Mouse (Mus musculus) neural tube, embryonic 12.5 days (tissue): ENCODE data around the gene Pam16. TPM values are rescaled to one million over a fixed set of nuclear protein-coding genes. Genes with fewer than 3 reads are reported as not detected.
A peak's percentile ranks its signal among the peaks of the same experiment; 100 is the strongest.

Experiments used
- ATAC-seq: fragments of 200-750 bp; cut with Nextera tagmentation; 2 replicates; pipeline ENCODE4 v1.8.0; 2017; ENCODE audit warnings: low read depth, mild to moderate bottlenecking, moderate TSS enrichment, moderate library complexity; ENCODE audit not compliant: low FRiP score
- H3K27ac ChIP-seq: fragments of 300-500 bp; sonication (generic); 2 replicates; pipeline ENCODE4 v1.5.1; 2016
- H3K27me3 ChIP-seq: fragments of 300-500 bp; sonication (generic); replicated peaks from 2 replicates; pipeline ENCODE4 v1.6.1; 2016; ENCODE audit warnings: mild to moderate bottlenecking
- H3K36me3 ChIP-seq: fragments of 300-500 bp; sonication (generic); 2 replicates; pipeline ENCODE4 v1.6.1; 2016; ENCODE audit warnings: mild to moderate bottlenecking
- H3K4me1 ChIP-seq: fragments of 300-500 bp; sonication (generic); 2 replicates; pipeline ENCODE4 v1.6.1; 2016
- H3K4me2 ChIP-seq: fragments of 300-500 bp; sonication (generic); replicated peaks from 2 replicates; pipeline ENCODE4 v1.6.1; 2016; ENCODE audit warnings: mild to moderate bottlenecking
- H3K4me3 ChIP-seq: fragments of 300-500 bp; sonication (generic); 2 replicates; pipeline ENCODE4 v1.5.1; 2016
- H3K9ac ChIP-seq: fragments of 300-500 bp; sonication (generic); 2 replicates; pipeline ENCODE4 v1.6.1; 2016; ENCODE audit warnings: mild to moderate bottlenecking
- H3K9me3 ChIP-seq: fragments of 300-500 bp; sonication (generic); 2 replicates; pipeline ENCODE4 v1.6.1; 2016; ENCODE audit warnings: mild to moderate bottlenecking
- WGBS: fragments of 180-500 bp; shearing (Covaris S2); methylation state at CpG from one replicate; pipeline ENCODE4 v1.1.7; 2016; 5-methylcytosine and 5-hydroxymethylcytosine counted together
- polyA plus RNA-seq: library from polyadenylated mRNA; unstranded; fragments of >200 nt; fragmentation: Nextera tagmentation; extraction: Ambion mirVana; gene quantifications from 2 replicates; pipeline ENCODE4 v1.2.1, GENCODE M21; 2016

Gene Pam16
- polyA plus RNA-seq, 1 experiment from 2014 or later, result 121 TPM

DNA sequence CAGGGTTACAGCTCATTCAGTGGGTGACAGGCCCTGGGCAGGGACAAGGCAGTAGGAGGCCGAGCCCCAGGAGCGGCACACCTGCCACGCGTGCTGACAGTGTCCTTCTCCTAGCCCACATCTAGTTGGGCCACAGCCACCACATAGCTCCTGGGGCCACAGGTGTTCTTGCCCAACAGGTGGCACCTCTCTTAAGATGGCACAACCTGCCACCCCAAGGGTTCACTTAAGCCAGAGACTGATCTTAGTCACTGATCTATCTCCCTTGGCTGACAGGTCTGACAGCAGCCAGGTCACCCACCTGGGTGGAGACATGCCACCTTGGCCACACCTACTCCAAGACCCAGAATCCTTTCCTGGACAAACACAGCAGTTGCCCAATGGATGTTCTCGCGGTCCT, 18.1 kb upstream of the Pam16 start:
- Histone ChIP-seq H3K36me3 (peaks cover 12% of the 10 kb centered on the region; the same call in 1 of the 2 replicates), H3K4me1 (peaks cover 39% of the 10 kb centered on the region), H3K9me3 (no peaks in the 10 kb centered on the region), H3K27me3 (no peaks in the 10 kb centered on the region), H3K27ac (no peak overlapping the region), H3K9ac (no peak overlapping the region), H3K4me3 (no peak overlapping the region), H3K4me2 (peak overlapping the region; percentile 90)
- no peak for ATAC-seq
- 87% methylated on average over 6 of the region's 6 CpGs for WGBS

DNA sequence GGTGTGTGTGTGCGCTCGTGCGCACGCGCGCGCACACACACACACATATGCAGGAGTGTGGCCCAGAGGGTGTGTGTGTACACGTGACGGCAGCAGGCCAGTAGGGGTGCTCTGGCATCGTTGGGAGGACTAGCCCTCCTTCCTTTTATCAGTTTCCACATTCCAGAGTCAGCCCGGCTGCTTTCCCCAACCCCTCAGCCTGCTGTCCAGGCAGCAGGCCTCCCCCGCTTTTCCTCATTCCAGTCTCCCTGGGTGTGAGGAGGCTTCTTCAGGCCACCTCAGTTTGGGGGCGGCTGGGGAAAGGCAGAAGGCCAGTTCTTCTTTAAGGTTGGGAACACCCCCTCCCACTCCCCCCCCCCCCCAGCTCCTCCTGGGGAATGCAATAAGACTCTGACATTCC, 17.4 kb upstream of the Pam16 start:
- Histone ChIP-seq H3K9ac (peak overlapping the region; percentile 21; the same call in 1 of the 2 replicates), H3K27ac (no peak overlapping the region), H3K9me3 (no peaks in the 10 kb centered on the region), H3K4me3 (no peak overlapping the region), H3K4me1 (peaks cover 38% of the 10 kb centered on the region), H3K4me2 (peak overlapping the region; percentile 90), H3K36me3 (peaks cover 7% of the 10 kb centered on the region; the same call in 1 of the 2 replicates), H3K27me3 (no peaks in the 10 kb centered on the region)
- WGBS, result 42% methylated on average over 13 of the region's 13 CpGs
- no peak for ATAC-seq

DNA sequence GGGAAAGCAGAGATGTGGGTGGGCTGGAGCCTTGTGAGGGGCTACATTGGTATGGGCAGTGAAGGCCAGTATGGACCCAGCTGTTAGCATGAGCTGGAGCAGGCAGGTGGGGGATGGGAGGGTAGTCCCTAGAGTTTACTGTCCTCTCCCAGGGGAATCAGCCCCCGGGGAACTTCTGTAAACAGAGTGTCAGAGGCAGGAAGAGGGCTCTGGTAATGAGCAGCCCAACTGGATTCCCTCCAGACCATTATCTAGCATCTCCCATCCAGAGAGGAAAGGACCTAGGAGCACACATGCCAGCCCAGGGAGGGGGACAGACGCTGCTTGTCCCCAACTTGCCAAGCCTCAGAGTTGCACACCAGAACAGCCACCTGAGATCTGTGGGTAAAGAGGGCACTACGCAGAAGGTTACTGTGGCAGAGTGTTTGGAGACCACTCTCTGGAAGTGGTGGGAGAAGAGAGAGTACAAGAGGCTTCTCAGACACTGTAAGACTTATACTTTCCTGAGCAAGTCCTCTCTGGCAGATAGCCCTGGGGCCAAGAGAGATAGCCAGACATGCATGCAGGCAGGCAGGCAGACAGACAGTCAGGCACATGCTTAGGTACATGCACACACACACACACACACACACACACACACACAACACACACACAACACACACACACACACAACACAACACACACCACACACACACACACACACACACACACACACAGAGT, 16.5 kb upstream of the Pam16 start:
- H3K27me3 ChIP-seq, result no peaks in the 10 kb centered on the region
- H3K36me3 ChIP-seq, result peaks cover 7% of the 10 kb centered on the region; the same call in 1 of the 2 replicates
- H3K9ac ChIP-seq, result no peak overlapping the region
- 44% methylated on average over 3 of the region's 3 CpGs for WGBS
- no peak overlapping the region for H3K27ac ChIP-seq
- no peaks in the 10 kb centered on the region for H3K9me3 ChIP-seq
- peak overlapping the region; percentile 90 for H3K4me2 ChIP-seq
- peak overlapping the region; percentile 57 for H3K4me3 ChIP-seq
- peaks cover 33% of the 10 kb centered on the region for H3K4me1 ChIP-seq
- ATAC-seq, result no peak

DNA sequence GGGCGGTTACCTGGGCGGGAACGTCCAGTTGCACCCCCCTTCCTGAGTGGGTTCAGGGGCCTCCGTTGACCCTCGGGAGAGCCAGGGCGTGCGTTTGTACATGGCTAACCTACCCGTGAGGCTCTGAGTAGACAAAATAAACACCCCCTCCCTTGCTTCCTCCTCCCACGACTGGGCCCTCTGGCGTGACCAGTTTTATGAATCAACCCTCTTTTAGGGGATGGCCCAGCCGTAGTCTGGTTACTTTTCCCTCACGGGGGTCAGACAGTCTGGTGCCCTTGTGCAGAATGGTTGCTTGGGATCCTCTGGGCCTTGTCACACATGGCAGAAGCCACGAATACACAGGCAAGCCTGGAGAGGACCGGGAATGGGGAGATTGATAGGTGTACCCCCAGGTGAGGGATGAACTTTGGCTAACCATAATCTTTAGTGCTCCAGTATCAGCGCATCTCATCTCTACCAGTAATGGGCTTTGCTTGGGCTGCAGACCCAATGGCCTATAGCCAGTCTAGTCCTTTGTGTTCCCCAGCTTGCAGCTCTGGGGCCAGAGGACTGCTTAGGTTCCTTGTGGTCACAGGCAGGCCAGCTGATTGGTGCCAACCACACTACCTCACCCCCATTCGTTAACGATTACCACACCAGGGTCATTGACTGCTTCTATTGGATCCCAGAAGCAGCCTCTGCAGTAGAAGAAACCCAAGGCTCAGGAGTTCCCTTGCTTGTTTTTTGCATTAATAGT, 15.6 kb upstream of the Pam16 start:
- H3K4me1 ChIP-seq, result peaks cover 33% of the 10 kb centered on the region
- WGBS, result 6% methylated on average over 17 of the region's 17 CpGs
- peak; percentile 41 for ATAC-seq
- peak overlapping the region; percentile 90 for H3K4me2 ChIP-seq
- H3K4me3 ChIP-seq, result peak overlapping the region; percentile 57
- no peaks in the 10 kb centered on the region for H3K27me3 ChIP-seq
- peaks cover 3% of the 10 kb centered on the region; the same call in 1 of the 2 replicates for H3K36me3 ChIP-seq
- no peaks in the 10 kb centered on the region for H3K9me3 ChIP-seq
- H3K27ac ChIP-seq, result peak overlapping the region; percentile 29; the same call in 1 of the 2 replicates
- peak overlapping the region; percentile 62 for H3K9ac ChIP-seq

DNA sequence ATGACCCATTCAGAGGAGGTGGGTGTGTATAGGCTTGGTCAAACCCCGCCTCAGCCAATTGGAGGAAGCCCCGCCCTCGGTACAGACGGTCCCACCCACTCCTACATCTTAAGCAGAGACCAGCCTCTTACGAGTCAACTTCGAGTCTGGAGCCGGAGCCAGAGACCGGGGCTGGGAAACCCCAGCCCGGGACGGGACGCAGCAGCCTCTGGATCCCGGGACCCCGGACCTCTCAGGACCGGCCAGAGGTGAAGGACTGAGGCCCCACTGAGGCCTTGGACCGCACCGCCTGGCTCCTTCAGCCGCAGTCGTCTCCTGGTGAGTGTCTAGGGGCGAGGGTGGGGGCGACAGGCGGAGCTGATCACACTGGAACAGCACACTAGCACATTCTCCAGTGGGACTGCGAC, 15.0 kb upstream of the Pam16 start, which contains the start of the genes Vasn and Dnaja3:
Gene Vasn, plus strand, starts transcription at position 111 of the 407 bp plus-strand sequence.
Gene Dnaja3, plus strand, starts transcription at position 159 of the 407 bp plus-strand sequence.
- Histone ChIP-seq H3K36me3 (peaks cover 3% of the 10 kb centered on the region; the same call in 1 of the 2 replicates), H3K27me3 (no peaks in the 10 kb centered on the region), H3K9me3 (no peaks in the 10 kb centered on the region), H3K4me1 (peaks cover 33% of the 10 kb centered on the region), H3K27ac (peak within 1 kb of the TSS; percentile 29), H3K4me2 (peak within 1 kb of the TSS; percentile 90), H3K9ac (peak within 1 kb of the TSS; percentile 62), H3K4me3 (peak within 1 kb of the TSS; percentile 57)
- WGBS, result under 1% methylated on average over 22 of the region's 22 CpGs
- ATAC-seq, result peak; percentile 95

DNA sequence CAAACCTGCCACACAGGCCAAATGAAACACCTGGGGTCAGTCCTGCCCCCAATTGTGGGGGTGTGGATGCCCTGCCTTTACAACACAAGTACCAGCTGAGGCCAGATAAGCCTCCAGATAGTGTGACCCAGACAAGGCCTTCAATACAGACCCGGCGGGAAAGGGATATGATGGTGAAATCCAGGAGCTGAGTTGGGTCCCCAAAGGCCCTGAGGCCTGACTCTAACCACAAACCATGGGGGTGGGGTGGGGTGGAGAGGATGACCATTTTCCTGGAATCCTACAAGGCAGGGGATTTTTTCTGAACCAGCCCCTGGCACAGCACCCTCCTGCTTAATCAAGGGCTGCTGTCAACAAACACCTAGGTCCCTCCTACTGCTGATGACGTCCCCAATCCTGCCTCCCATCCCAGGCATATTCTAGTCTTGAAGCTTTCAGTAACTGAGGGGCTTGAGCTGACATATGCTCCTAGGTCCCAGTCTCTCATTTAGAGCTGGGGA, 14.2 kb upstream of the Pam16 start:
- no peak overlapping the region for H3K4me3 ChIP-seq
- H3K9ac ChIP-seq, result no peak overlapping the region
- WGBS, result 88% methylated on average over 3 of the region's 3 CpGs
- H3K4me2 ChIP-seq, result no peak overlapping the region
- peaks cover 8% of the 10 kb centered on the region; the same call in 1 of the 2 replicates for H3K36me3 ChIP-seq
- no peak for ATAC-seq
- no peak overlapping the region for H3K27ac ChIP-seq
- H3K9me3 ChIP-seq, result no peaks in the 10 kb centered on the region
- peaks cover 32% of the 10 kb centered on the region for H3K4me1 ChIP-seq
- no peaks in the 10 kb centered on the region for H3K27me3 ChIP-seq

DNA sequence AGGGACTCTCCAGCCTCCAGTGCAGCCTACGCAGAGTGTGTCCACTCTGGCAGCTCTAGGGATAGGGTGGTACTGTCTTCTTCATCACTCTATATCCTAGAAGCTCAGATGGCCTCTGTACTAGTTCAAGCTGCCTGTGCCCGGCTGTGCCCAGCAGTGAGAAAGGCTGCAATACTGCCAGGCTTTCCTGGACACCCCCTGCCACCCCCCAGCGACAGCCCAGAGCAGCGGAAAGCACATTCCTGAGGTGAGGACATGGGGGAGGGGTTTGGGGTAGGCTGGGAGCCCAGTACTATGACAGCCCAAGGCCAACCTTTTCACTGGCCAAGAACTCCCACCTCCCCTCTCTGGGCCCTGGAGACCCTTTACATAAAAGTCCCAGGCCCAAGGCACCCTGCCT, 11.0 kb upstream of the Pam16 start:
- 81% methylated on average over 4 of the region's 4 CpGs for WGBS
- Histone ChIP-seq H3K4me3 (no peak overlapping the region), H3K9ac (no peak overlapping the region), H3K9me3 (no peaks in the 10 kb centered on the region), H3K36me3 (peaks cover 27% of the 10 kb centered on the region), H3K4me1 (peaks cover 9% of the 10 kb centered on the region), H3K27me3 (no peaks in the 10 kb centered on the region), H3K4me2 (no peak overlapping the region), H3K27ac (no peak overlapping the region)
- ATAC-seq, result no peak

DNA sequence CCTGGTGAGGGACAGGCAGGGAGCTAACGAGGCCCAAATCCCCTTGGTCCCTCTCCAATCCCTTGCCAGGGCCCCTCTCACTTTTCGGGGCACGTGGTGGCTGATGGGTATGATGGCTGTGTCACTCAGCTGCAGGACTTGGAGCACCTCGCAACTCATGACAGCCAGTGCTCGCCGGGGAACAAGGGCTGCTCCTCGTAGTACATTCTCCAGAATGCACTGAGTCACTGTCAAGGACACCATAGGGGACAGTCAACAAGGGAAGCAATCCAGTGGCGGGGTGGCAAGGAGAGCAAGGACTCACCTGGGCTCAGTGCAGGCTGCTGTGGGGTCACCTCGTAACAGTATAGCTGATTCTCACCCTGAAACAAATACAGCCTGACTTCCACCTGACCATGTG, 9.9 kb upstream of the Pam16 start:
- Histone ChIP-seq H3K4me3 (no peak overlapping the region), H3K9me3 (no peaks in the 10 kb centered on the region), H3K27me3 (no peaks in the 10 kb centered on the region), H3K36me3 (peaks cover 27% of the 10 kb centered on the region), H3K9ac (no peak overlapping the region), H3K27ac (no peak overlapping the region), H3K4me2 (no peak overlapping the region), H3K4me1 (no peaks in the 10 kb centered on the region)
- ATAC-seq, result no peak
- WGBS, result 87% methylated on average over 9 of the region's 9 CpGs

DNA sequence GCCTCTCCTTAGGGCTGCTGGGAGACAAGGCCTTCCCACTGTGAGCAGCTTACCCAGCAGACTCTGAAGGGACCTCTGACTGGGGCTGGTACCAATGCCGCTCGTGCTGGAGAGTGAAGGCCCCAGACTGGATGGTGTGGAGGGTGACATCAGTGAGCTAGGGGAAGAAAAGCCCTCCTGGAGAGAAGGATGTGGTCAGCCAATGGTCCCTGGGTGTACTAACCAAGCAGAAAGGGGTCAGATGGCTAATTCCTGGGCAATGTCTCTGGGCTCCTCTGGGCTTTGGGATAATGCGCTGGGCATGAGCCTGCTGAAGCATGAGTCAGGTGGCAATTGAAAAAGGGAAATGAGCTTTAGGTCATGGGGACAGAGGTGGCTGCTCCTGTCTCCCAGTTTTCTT, 8.9 kb upstream of the Pam16 start:
- no peak for ATAC-seq
- Histone ChIP-seq H3K9ac (no peak overlapping the region), H3K4me1 (no peaks in the 10 kb centered on the region), H3K27ac (no peak overlapping the region), H3K36me3 (peaks cover 27% of the 10 kb centered on the region), H3K4me3 (no peak overlapping the region), H3K9me3 (no peaks in the 10 kb centered on the region), H3K27me3 (no peaks in the 10 kb centered on the region), H3K4me2 (no peak overlapping the region)
- 94% methylated on average over 3 of the region's 3 CpGs for WGBS

DNA sequence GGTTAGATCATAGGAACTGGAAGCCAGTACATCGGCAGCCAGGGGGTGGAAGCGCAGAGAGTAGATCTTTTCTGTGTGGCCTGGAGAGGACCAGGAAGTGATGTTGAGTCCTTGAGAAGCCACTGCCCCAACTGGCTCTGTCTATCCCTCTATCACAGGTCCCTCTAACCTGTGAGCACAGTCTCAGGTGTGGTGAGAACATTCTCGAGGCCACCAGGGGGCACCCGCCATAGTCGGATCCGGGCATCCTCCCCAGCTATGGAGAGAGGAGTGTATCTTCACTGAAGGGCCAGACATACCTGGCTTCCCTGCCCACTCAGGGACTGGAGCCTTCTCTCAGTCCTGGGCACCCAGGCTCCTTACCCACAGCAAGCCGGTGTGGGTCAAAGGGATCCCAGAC, 7.3 kb upstream of the Pam16 start:
- no peak; the same call in 1 of the 2 replicates for ATAC-seq
- Histone ChIP-seq H3K27ac (no peak overlapping the region), H3K4me3 (no peak overlapping the region), H3K4me2 (no peak overlapping the region), H3K36me3 (peaks cover 31% of the 10 kb centered on the region), H3K27me3 (no peaks in the 10 kb centered on the region), H3K9me3 (no peaks in the 10 kb centered on the region), H3K9ac (no peak overlapping the region), H3K4me1 (no peaks in the 10 kb centered on the region)
- 49% methylated on average over 7 of the region's 7 CpGs for WGBS

DNA sequence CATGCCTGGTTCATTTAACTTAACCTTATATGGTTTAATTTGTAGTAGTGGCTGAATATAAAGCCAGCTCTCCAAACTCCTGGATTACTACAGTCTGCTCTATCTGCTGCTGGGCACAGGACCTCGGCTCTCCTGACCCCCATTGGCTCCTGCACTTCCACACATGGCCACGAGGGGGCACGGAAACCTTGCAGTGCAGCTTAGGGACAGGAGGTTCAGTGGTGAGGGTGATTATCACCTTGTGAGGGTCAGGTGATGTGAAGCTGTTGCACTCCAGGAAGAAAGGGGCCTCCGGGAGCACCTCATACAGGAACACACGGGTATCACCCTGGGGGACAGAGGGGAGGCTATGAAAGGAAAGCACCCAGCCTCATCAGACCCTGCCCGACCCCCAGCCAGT, 5.2 kb upstream of the Pam16 start:
- Histone ChIP-seq H3K4me2 (no peak overlapping the region), H3K4me1 (no peaks in the 10 kb centered on the region), H3K4me3 (no peak overlapping the region), H3K27me3 (no peaks in the 10 kb centered on the region), H3K36me3 (peaks cover 31% of the 10 kb centered on the region), H3K27ac (no peak overlapping the region), H3K9ac (no peak overlapping the region), H3K9me3 (no peaks in the 10 kb centered on the region)
- WGBS, result 23% methylated on average over 6 of the region's 6 CpGs
- peak; percentile 64; the same call in 1 of the 2 replicates for ATAC-seq

DNA sequence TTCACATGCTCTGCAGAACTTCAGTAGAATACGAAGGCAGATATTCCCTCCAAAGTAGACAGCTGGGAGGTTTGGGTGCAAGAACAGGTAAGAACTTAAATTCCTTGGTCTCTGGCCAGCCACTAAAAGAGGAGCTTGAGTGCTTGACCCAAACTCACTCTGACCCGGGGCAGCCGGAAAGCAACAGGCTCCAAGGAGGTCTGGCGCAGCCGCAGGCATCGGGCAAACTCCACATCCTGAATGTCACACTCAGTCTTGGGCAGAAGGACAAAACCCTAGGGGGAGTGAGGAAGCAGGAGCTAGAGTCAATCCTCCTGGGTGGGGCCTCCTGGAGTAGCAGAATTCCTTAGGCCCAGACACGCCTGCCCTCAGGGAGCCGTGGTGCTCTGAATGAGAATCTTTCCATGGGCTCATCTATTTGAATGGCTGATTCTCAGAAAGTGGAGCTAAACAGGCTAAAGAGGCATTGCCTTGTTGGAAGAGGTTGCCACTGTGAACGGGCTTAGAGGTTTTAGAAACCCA, 4.2 kb upstream of the Pam16 start:
- no peak for ATAC-seq
- Histone ChIP-seq H3K4me3 (no peak overlapping the region), H3K27ac (no peak overlapping the region), H3K4me1 (peaks cover 3% of the 10 kb centered on the region; the same call in 1 of the 2 replicates), H3K4me2 (no peak overlapping the region), H3K9me3 (no peaks in the 10 kb centered on the region), H3K36me3 (peaks cover 26% of the 10 kb centered on the region), H3K27me3 (no peaks in the 10 kb centered on the region), H3K9ac (no peak overlapping the region)
- WGBS, result 95% methylated on average over 9 of the region's 9 CpGs
